In the genomic region with DNA sequence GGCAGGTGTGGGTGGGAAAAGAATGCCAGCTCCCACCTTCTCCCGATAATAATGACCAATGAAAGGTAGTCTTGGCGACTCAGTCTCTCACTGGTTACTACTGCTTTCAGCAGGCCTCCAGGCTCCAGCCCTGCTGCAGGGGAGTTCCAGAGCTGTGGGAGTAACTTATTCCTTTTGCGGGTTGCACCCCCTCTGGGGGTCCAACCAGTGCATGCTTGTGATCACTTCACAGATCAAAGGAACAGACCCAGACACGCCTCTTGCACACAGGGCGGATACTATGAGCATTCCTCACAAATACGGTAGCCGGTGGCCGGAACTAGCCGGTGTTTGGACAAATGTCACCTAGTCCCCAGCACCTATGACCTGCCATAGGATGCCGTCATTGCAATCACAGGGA, we compare ENCODE assay signal across 8 mouse cellular contexts. TPM values are rescaled to one million over a fixed set of nuclear protein-coding genes. Genes with fewer than 3 reads are reported as not detected.
DNase-seq lines count a peak whose midpoint lies in the region; ATAC-seq and TF ChIP-seq lines count a peak whose summit lies in the region.
"Had no signal": no experiment of that assay in that cellular context is flagged by ENCODE, and none has a peak within 500 bp of the region (broad histone marks: within the 10 kb centered on the region; RNA-seq: fewer than 3 reads in every experiment).

No protein-coding gene starts in this region.

- peaks cover 4% of the 10 kb centered on the region for H3K79me2 ChIP-seq in myocyte (ENCODE audit: control insufficient read depth, insufficient read depth)

- H3K4me3 ChIP-seq in layer of hippocampus, adult 2 months = peak overlapping the region; percentile 61; the same call in 1 of the 2 replicates
- peak overlapping the region; percentile 77 for H3K4me3 ChIP-seq in embryonic facial prominence, embryonic 13.5 days
- H3K4me3 ChIP-seq in hindbrain, embryonic 13.5 days = no peak overlapping the region
- H3K4me3 ChIP-seq in myocyte = peak overlapping the region; percentile 31

- no peaks in the 10 kb centered on the region for H3K9me3 ChIP-seq in embryonic facial prominence, embryonic 13.5 days
- H3K9me3 ChIP-seq in hindbrain, embryonic 13.5 days = no peaks in the 10 kb centered on the region

- H3K27me3 ChIP-seq in embryonic facial prominence, embryonic 13.5 days = no peaks in the 10 kb centered on the region
- peaks cover 58% of the 10 kb centered on the region for H3K27me3 ChIP-seq in hindbrain, embryonic 13.5 days
- no peaks in the 10 kb centered on the region for H3K27me3 ChIP-seq in myocyte (ENCODE audit: control insufficient read depth, insufficient read depth, insufficient read length)

- DNase-seq in layer of hippocampus, adult 2 months (ENCODE audit: low spot score in 2 of 2) = no peak
- no peak for DNase-seq in layer of hippocampus, adult 18-20 months (ENCODE audit: low spot score in 2 of 2)
- DNase-seq in layer of hippocampus, adult 11-12 months (ENCODE audit: low spot score) = no peak
- no peak for DNase-seq in thymus, postnatal 25 days
- DNase-seq: cerebellum, postnatal 14 days had no signal

- peak overlapping the region; percentile 98 for H3K4me2 ChIP-seq in embryonic facial prominence, embryonic 13.5 days
- peak overlapping the region; percentile 69 for H3K4me2 ChIP-seq in hindbrain, embryonic 13.5 days
- H3K4me2 ChIP-seq in myocyte (ENCODE audit: low read depth) = peak overlapping the region; percentile 60

- no peak overlapping the region for H3K27ac ChIP-seq in layer of hippocampus, adult 2 months
- peak overlapping the region; percentile 94 for H3K27ac ChIP-seq in embryonic facial prominence, embryonic 13.5 days
- H3K27ac ChIP-seq in hindbrain, embryonic 13.5 days = no peak overlapping the region

- TF ChIP-seq CTCF in layer of hippocampus, adult 2 months (conservative IDR thresholded peaks at IDR 0.05) = no peak

- TF ChIP-seq POLR2A in myocyte (IDR thresholded peaks at IDR 0.05; ENCODE audit: insufficient read length, low read depth) = no peak

- no peak for ATAC-seq in embryonic facial prominence, embryonic 13.5 days (ENCODE audit: insufficient number of reproducible peaks, insufficient read depth, low FRiP score, low TSS enrichment, low read depth)
- no peak for ATAC-seq in hindbrain, embryonic 13.5 days (ENCODE audit: low FRiP score)

- no peak overlapping the region for H3ac ChIP-seq in myocyte (ENCODE audit: control insufficient read depth, insufficient read length)

- H3K36me3 ChIP-seq in embryonic facial prominence, embryonic 13.5 days = peaks cover 24% of the 10 kb centered on the region
- H3K36me3 ChIP-seq in hindbrain, embryonic 13.5 days = no peaks in the 10 kb centered on the region
- no peaks in the 10 kb centered on the region for H3K36me3 ChIP-seq in myocyte (ENCODE audit: control insufficient read depth, insufficient read depth)

- H3K9ac ChIP-seq in embryonic facial prominence, embryonic 13.5 days = peak overlapping the region; percentile 88
- H3K9ac ChIP-seq in hindbrain, embryonic 13.5 days = no peak overlapping the region

- peaks cover 47% of the 10 kb centered on the region for H3K4me1 ChIP-seq in embryonic facial prominence, embryonic 13.5 days
- H3K4me1 ChIP-seq in hindbrain, embryonic 13.5 days (replicated peaks) = peaks cover 22% of the 10 kb centered on the region

- 7% methylated on average over 10 of the region's 10 CpGs for WGBS in embryonic facial prominence, embryonic 13.5 days
- 54% methylated on average over 10 of the region's 10 CpGs for WGBS in hindbrain, embryonic 13.5 days

TF ChIP-seq in myocyte, 11 proteins besides CTCF, POLR2A, EP300 and RAD21:
- no peak for TF ChIP-seq TCF3 (IDR thresholded peaks at IDR 0.05; ENCODE audit: insufficient read length, low read depth)
- TF ChIP-seq MYOD1 (IDR thresholded peaks at IDR 0.05; ENCODE audit: control insufficient read depth in 1 of 3, insufficient read length in 2 of 3, low read depth in 2 of 3) = no peak
- TF ChIP-seq SRF (IDR thresholded peaks at IDR 0.05; ENCODE audit: control insufficient read depth, insufficient read length, low read depth) = no peak

RNA-seq across cellular contexts. Expression of gene Eva1b, which starts 2.3 kb away (rescaled TPM):
- total RNA-seq in layer of hippocampus, adult 2 months (2021) = 1 to 10 TPM; 3.3 to 3.6 TPM
- total RNA-seq in layer of hippocampus, adult 18-20 months (2021) = 1 to 10 TPM; 1.8 to 1.9 TPM
- 70.2 and 78.2 TPM in 2 replicates for polyA plus RNA-seq in embryonic facial prominence, embryonic 13.5 days (2015; fragmentation: Nextera tagmentation; extraction: Ambion mirVana)
- polyA plus RNA-seq in hindbrain, embryonic 13.5 days (2015; fragmentation: Nextera tagmentation; extraction: Ambion mirVana) = 15.0 and 15.5 TPM in 2 replicates
- 28.6 TPM for polyA plus RNA-seq in myocyte (2012; fragmentation: generic; extraction: Trizol)

RNA-seq across cellular contexts. Expression of gene Sh3d21, which starts 13.5 kb away (rescaled TPM):
- total RNA-seq in layer of hippocampus, adult 2 months (2021) = under 1 TPM; 0.59 to 0.81 TPM
- under 1 TPM; 0.57 to 0.58 TPM for total RNA-seq in layer of hippocampus, adult 18-20 months (2021)
- polyA plus RNA-seq in embryonic facial prominence, embryonic 13.5 days (2015; fragmentation: Nextera tagmentation; extraction: Ambion mirVana) = 8.6 and 10.3 TPM in 2 replicates
- polyA plus RNA-seq in hindbrain, embryonic 13.5 days (2015; fragmentation: Nextera tagmentation; extraction: Ambion mirVana) = 1.3 and 1.4 TPM in 2 replicates
- 0.23 TPM for polyA plus RNA-seq in myocyte (2012; fragmentation: generic; extraction: Trizol)

RNA-seq across cellular contexts. Expression of gene Stk40, which starts 46.0 kb away (rescaled TPM):
- total RNA-seq in layer of hippocampus, adult 2 months (2021) = 10 to 100 TPM; 24.8 to 26.6 TPM
- 10 to 100 TPM; 30.2 to 32.9 TPM for total RNA-seq in layer of hippocampus, adult 18-20 months (2021)
- 34.9 and 36.6 TPM in 2 replicates for polyA plus RNA-seq in embryonic facial prominence, embryonic 13.5 days (2015; fragmentation: Nextera tagmentation; extraction: Ambion mirVana)
- 35.1 and 35.5 TPM in 2 replicates for polyA plus RNA-seq in hindbrain, embryonic 13.5 days (2015; fragmentation: Nextera tagmentation; extraction: Ambion mirVana)
- 25.9 TPM for polyA plus RNA-seq in myocyte (2012; fragmentation: generic; extraction: Trizol)

RNA-seq across cellular contexts. Expression of gene Thrap3, which starts 52.8 kb away (rescaled TPM):
- total RNA-seq in layer of hippocampus, adult 2 months (2021) = 100 to 1,000 TPM; 150 to 166 TPM
- 100 to 1,000 TPM; 136 to 145 TPM for total RNA-seq in layer of hippocampus, adult 18-20 months (2021)
- 248 and 262 TPM in 2 replicates for polyA plus RNA-seq in embryonic facial prominence, embryonic 13.5 days (2015; fragmentation: Nextera tagmentation; extraction: Ambion mirVana)
- polyA plus RNA-seq in hindbrain, embryonic 13.5 days (2015; fragmentation: Nextera tagmentation; extraction: Ambion mirVana) = 163 and 166 TPM in 2 replicates
- polyA plus RNA-seq in myocyte (2012; fragmentation: generic; extraction: Trizol) = 56.6 TPM

RNA-seq across cellular contexts. Expression of gene Lsm10, which starts 53.4 kb away (rescaled TPM):
- 10 to 100 TPM; 13.4 to 13.8 TPM for total RNA-seq in layer of hippocampus, adult 2 months (2021)
- 10 to 100 TPM; 12.7 to 15.6 TPM for total RNA-seq in layer of hippocampus, adult 18-20 months (2021)
- polyA plus RNA-seq in embryonic facial prominence, embryonic 13.5 days (2015; fragmentation: Nextera tagmentation; extraction: Ambion mirVana) = 46.7 and 50.3 TPM in 2 replicates
- 47.5 and 47.9 TPM in 2 replicates for polyA plus RNA-seq in hindbrain, embryonic 13.5 days (2015; fragmentation: Nextera tagmentation; extraction: Ambion mirVana)
- polyA plus RNA-seq in myocyte (2012; fragmentation: generic; extraction: Trizol) = 50.5 TPM
